Mouse (Mus musculus) embryo, embryonic 11 days (tissue): ENCODE results near the gene 4921501E09Rik.
"Not testable (repeated sequence)": the region's sequence is repeated elsewhere in the genome, so short reads cannot be mapped to it uniquely, and the experiment has no call there.

Experiments
- DNase-seq: peaks from one replicate; pipeline ENCODE4 v3.0.0-alpha.2; 2015

Gene 4921501E09Rik

GRCm38 (mm10) chr17:33067958-33068357 is at the start of gene 4921501E09Rik:
Gene 4921501E09Rik, minus strand, starts transcription at chr17:33068058.
- no peak for DNase-seq

GRCm38 (mm10) chr17:33097396-33097795 is 29.5 kb upstream of the 4921501E09Rik start:
- DNase-seq: no peak

GRCm38 (mm10) chr17:33092391-33093193 is 24.7 kb upstream of the 4921501E09Rik start:
- DNase-seq: peak; percentile 89

GRCm38 (mm10) chr17:33091630-33092029 is 23.8 kb upstream of the 4921501E09Rik start:
- peak; percentile 5 for DNase-seq

- DNase-seq: peak; percentile 94
These were observed 21.5 kb upstream of the 4921501E09Rik start, which contains the start of gene Zfp563 for GRCm38 (mm10) chr17:33089220-33089949. Gene Zfp563, plus strand, starts transcription at chr17:33089310.

GRCm38 (mm10) chr17:33063001-33063400 is 4.9 kb downstream of the 4921501E09Rik start:
- no peak for DNase-seq

- DNase-seq: no peak
These were observed 9.1 kb downstream of the 4921501E09Rik start for GRCm38 (mm10) chr17:33058791-33059190.

- DNase-seq: peak; percentile 92
These were observed 34.7 kb downstream of the 4921501E09Rik start, which contains the start of gene Zfp763 for GRCm38 (mm10) chr17:33032900-33033891. Gene Zfp763, minus strand, starts transcription at chr17:33033402.

- DNase-seq: no peak
These were observed 35.5 kb downstream of the 4921501E09Rik start for GRCm38 (mm10) chr17:33032376-33032775.

- DNase-seq: not testable (repeated sequence)
These were observed 47.4 kb downstream of the 4921501E09Rik start for GRCm38 (mm10) chr17:33020434-33020833.
